Mouse (Mus musculus): ENCODE measurements around the gene Sh3gl3. TPM values are rescaled to one million over a fixed set of nuclear protein-coding genes. Genes with fewer than 3 reads are reported as not detected.

Sh3gl3 gene
- polyA plus RNA-seq, 1 experiment from 2014 or later, result 0.22 TPM

- Histone ChIP-seq H3K4me1 (replicated peaks) (no peaks in the 10 kb centered on the region), H3K27me3 (no peaks in the 10 kb centered on the region), H3K36me3 (replicated peaks) (no peaks in the 10 kb centered on the region), H3K9me3 (replicated peaks) (no peaks in the 10 kb centered on the region), H3K4me3 (replicated peaks) (no peak overlapping the region), H3K27ac (replicated peaks) (no peak overlapping the region), H3K4me2 (no peak overlapping the region), H3K9ac (no peak overlapping the region)
- WGBS (ENCODE audit: insufficient replicate concordance), result 66% methylated on average over 7 of the region's 7 CpGs
- ATAC-seq (ENCODE audit: insufficient read depth), result no peak
Measured at GRCm38 (mm10) chr7:82203111-82203510, 29.5 kb downstream of the Sh3gl3 start.

GRCm38 (mm10) chr7:82204014-82204784, 30.6 kb downstream of the Sh3gl3 start:
- Histone ChIP-seq H3K36me3 (replicated peaks) (no peaks in the 10 kb centered on the region), H3K27me3 (no peaks in the 10 kb centered on the region), H3K4me2 (no peak overlapping the region), H3K4me3 (replicated peaks) (no peak overlapping the region), H3K9ac (no peak overlapping the region), H3K9me3 (replicated peaks) (no peaks in the 10 kb centered on the region), H3K4me1 (replicated peaks) (no peaks in the 10 kb centered on the region), H3K27ac (replicated peaks) (no peak overlapping the region)
- ATAC-seq (ENCODE audit: insufficient read depth), result no peak
- 24% methylated on average over 12 of the region's 12 CpGs for WGBS (ENCODE audit: insufficient replicate concordance)

- Histone ChIP-seq H3K4me3 (replicated peaks) (no peak overlapping the region), H3K9me3 (replicated peaks) (no peaks in the 10 kb centered on the region), H3K4me2 (no peak overlapping the region), H3K36me3 (replicated peaks) (no peaks in the 10 kb centered on the region), H3K27ac (replicated peaks) (no peak overlapping the region), H3K9ac (no peak overlapping the region), H3K4me1 (replicated peaks) (no peaks in the 10 kb centered on the region), H3K27me3 (no peaks in the 10 kb centered on the region)
- WGBS (ENCODE audit: insufficient replicate concordance), result 36% methylated on average over 3 of the region's 3 CpGs
- ATAC-seq (ENCODE audit: insufficient read depth), result no peak
Measured at GRCm38 (mm10) chr7:82204975-82205374, 31.3 kb downstream of the Sh3gl3 start.

- no peaks in the 10 kb centered on the region for H3K27me3 ChIP-seq
- 70% methylated on average over 8 of the region's 8 CpGs for WGBS (ENCODE audit: insufficient replicate concordance)
- H3K9ac ChIP-seq, result no peak overlapping the region
- H3K27ac ChIP-seq (replicated peaks), result no peak overlapping the region
- H3K4me2 ChIP-seq, result no peak overlapping the region
- ATAC-seq (ENCODE audit: insufficient read depth), result no peak
- no peaks in the 10 kb centered on the region for H3K4me1 ChIP-seq (replicated peaks)
- no peaks in the 10 kb centered on the region for H3K9me3 ChIP-seq (replicated peaks)
- H3K36me3 ChIP-seq (replicated peaks), result no peaks in the 10 kb centered on the region
- H3K4me3 ChIP-seq (replicated peaks), result no peak overlapping the region
Measured at GRCm38 (mm10) chr7:82206787-82207186, 33.1 kb downstream of the Sh3gl3 start.

GRCm38 (mm10) chr7:82221380-82221933, 47.8 kb downstream of the Sh3gl3 start:
- Histone ChIP-seq H3K4me2 (no peak overlapping the region), H3K9ac (no peak overlapping the region), H3K4me1 (replicated peaks) (no peaks in the 10 kb centered on the region), H3K27ac (replicated peaks) (no peak overlapping the region), H3K36me3 (replicated peaks) (no peaks in the 10 kb centered on the region), H3K27me3 (no peaks in the 10 kb centered on the region), H3K4me3 (replicated peaks) (no peak overlapping the region), H3K9me3 (replicated peaks) (no peaks in the 10 kb centered on the region)
- no peak for ATAC-seq (ENCODE audit: insufficient read depth)
- 69% methylated on average over 9 of the region's 9 CpGs for WGBS (ENCODE audit: insufficient replicate concordance)

- 39% methylated on average over 10 of the region's 10 CpGs for WGBS (ENCODE audit: insufficient replicate concordance)
- no peaks in the 10 kb centered on the region for H3K4me1 ChIP-seq (replicated peaks)
- H3K9ac ChIP-seq, result no peak overlapping the region
- H3K27me3 ChIP-seq, result no peaks in the 10 kb centered on the region
- H3K4me2 ChIP-seq, result no peak overlapping the region
- no peaks in the 10 kb centered on the region for H3K9me3 ChIP-seq (replicated peaks)
- no peaks in the 10 kb centered on the region for H3K36me3 ChIP-seq (replicated peaks)
- no peak overlapping the region for H3K4me3 ChIP-seq (replicated peaks)
- ATAC-seq (ENCODE audit: insufficient read depth), result no peak
- no peak overlapping the region for H3K27ac ChIP-seq (replicated peaks)
Measured at GRCm38 (mm10) chr7:82223906-82224846, 50.5 kb downstream of the Sh3gl3 start.

GRCm38 (mm10) chr7:82233201-82233600, 59.6 kb downstream of the Sh3gl3 start:
- H3K9ac ChIP-seq, result no peak overlapping the region
- H3K4me2 ChIP-seq, result no peak overlapping the region
- no peaks in the 10 kb centered on the region for H3K36me3 ChIP-seq (replicated peaks)
- no peaks in the 10 kb centered on the region for H3K9me3 ChIP-seq (replicated peaks)
- no peak overlapping the region for H3K27ac ChIP-seq (replicated peaks)
- ATAC-seq (ENCODE audit: insufficient read depth), result no peak
- H3K27me3 ChIP-seq, result no peaks in the 10 kb centered on the region
- H3K4me1 ChIP-seq (replicated peaks), result no peaks in the 10 kb centered on the region
- no peak overlapping the region for H3K4me3 ChIP-seq (replicated peaks)
- 67% methylated on average over 7 of the region's 7 CpGs for WGBS (ENCODE audit: insufficient replicate concordance)

- WGBS (ENCODE audit: insufficient replicate concordance), result 26% methylated on average over 11 of the region's 11 CpGs
- H3K4me3 ChIP-seq (replicated peaks), result no peak overlapping the region
- no peak overlapping the region for H3K9ac ChIP-seq
- H3K27ac ChIP-seq (replicated peaks), result no peak overlapping the region
- no peaks in the 10 kb centered on the region for H3K36me3 ChIP-seq (replicated peaks)
- no peak overlapping the region for H3K4me2 ChIP-seq
- H3K27me3 ChIP-seq, result no peaks in the 10 kb centered on the region
- ATAC-seq (ENCODE audit: insufficient read depth), result no peak
- H3K9me3 ChIP-seq (replicated peaks), result no peaks in the 10 kb centered on the region
- no peaks in the 10 kb centered on the region for H3K4me1 ChIP-seq (replicated peaks)
Measured at GRCm38 (mm10) chr7:82234010-82234897, 60.6 kb downstream of the Sh3gl3 start.

GRCm38 (mm10) chr7:82234898-82235290, 61.3 kb downstream of the Sh3gl3 start:
- H3K4me3 ChIP-seq (replicated peaks), result no peak overlapping the region
- H3K9me3 ChIP-seq (replicated peaks), result no peaks in the 10 kb centered on the region
- H3K4me1 ChIP-seq (replicated peaks), result no peaks in the 10 kb centered on the region
- H3K27ac ChIP-seq (replicated peaks), result no peak overlapping the region
- no peaks in the 10 kb centered on the region for H3K27me3 ChIP-seq
- WGBS (ENCODE audit: insufficient replicate concordance), result 27% methylated on average over 3 of the region's 4 CpGs
- ATAC-seq (ENCODE audit: insufficient read depth), result no peak
- H3K36me3 ChIP-seq (replicated peaks), result no peaks in the 10 kb centered on the region
- H3K9ac ChIP-seq, result no peak overlapping the region
- no peak overlapping the region for H3K4me2 ChIP-seq

- no peak overlapping the region for H3K27ac ChIP-seq (replicated peaks)
- ATAC-seq (ENCODE audit: insufficient read depth), result no peak
- H3K27me3 ChIP-seq, result no peaks in the 10 kb centered on the region
- no peak overlapping the region for H3K4me3 ChIP-seq (replicated peaks)
- 67% methylated on average over 9 of the region's 9 CpGs for WGBS (ENCODE audit: insufficient replicate concordance)
- no peaks in the 10 kb centered on the region for H3K4me1 ChIP-seq (replicated peaks)
- H3K4me2 ChIP-seq, result no peak overlapping the region
- no peaks in the 10 kb centered on the region for H3K9me3 ChIP-seq (replicated peaks)
- no peak overlapping the region for H3K9ac ChIP-seq
- H3K36me3 ChIP-seq (replicated peaks), result no peaks in the 10 kb centered on the region
Measured at GRCm38 (mm10) chr7:82235486-82235885, 61.8 kb downstream of the Sh3gl3 start.
